Mouse (Mus musculus) heart, adult 2 months (tissue): Measurements from ENCODE around the gene Gsk3b.

Experiments
- CTCF ChIP-seq: fragments of 200-600 bp; IDR thresholded peaks from 2 replicates; pipeline ENCODE4 v1.8.1; 2022; ENCODE audit warnings: antibody characterized with exemption, mild to moderate bottlenecking, moderate library complexity
- EP300 ChIP-seq: fragments of 200-500 bp; IDR thresholded peaks from 2 replicates; pipeline ENCODE4 v1.6.1; 2011; ENCODE audit warnings: low read depth, low read length, control low read depth; ENCODE audit not compliant: insufficient read depth
- POLR2A ChIP-seq: fragments of 200-500 bp; IDR thresholded peaks from 2 replicates; pipeline ENCODE4 v1.6.1; 2011; ENCODE audit warnings: mild to moderate bottlenecking, low read depth, low read length, control low read depth; ENCODE audit not compliant: insufficient read depth

GRCm38 (mm10) chr16:38042160-38042559, 46.6 kb upstream of the Gsk3b start:
- no peak for TF ChIP-seq CTCF
- no peak for TF ChIP-seq EP300
- TF ChIP-seq POLR2A: no peak
